In genomic region chr4:53630963-53631315, GRCm38 (mm10) we compare ENCODE assay signal across 8 mouse cellular contexts. TPM values are rescaled to one million over a fixed set of nuclear protein-coding genes. Genes with fewer than 3 reads are reported as not detected.
A peak's percentile ranks its signal among the peaks of the same experiment; 100 is the strongest.
DNase-seq lines count a peak whose midpoint lies in the region; ATAC-seq lines count a peak whose summit lies in the region.

No protein-coding gene starts in this region.

- peaks cover 9% of the 10 kb centered on the region for H3K4me1 ChIP-seq in erythroblast, embryonic 14.5 days (ENCODE audit: control insufficient read depth)
- H3K4me1 ChIP-seq in neural tube, embryonic 11.5 days (ENCODE audit: control insufficient read depth, insufficient read depth, low read length): peaks cover 6% of the 10 kb centered on the region; the same call in 1 of the 2 replicates
- peaks cover 9% of the 10 kb centered on the region for H3K4me1 ChIP-seq in limb, embryonic 12.5 days (replicated peaks)
- H3K4me1 ChIP-seq in stomach, embryonic 14.5 days (ENCODE audit: control insufficient read depth, insufficient read depth, low read length): no peaks in the 10 kb centered on the region

- H3K4me3 ChIP-seq in erythroblast, embryonic 14.5 days (replicated peaks): peak overlapping the region; percentile 61
- H3K4me3 ChIP-seq in neural tube, embryonic 11.5 days (ENCODE audit: low read depth, low read length): peak overlapping the region; percentile 84
- peak overlapping the region; percentile 85 for H3K4me3 ChIP-seq in limb, embryonic 12.5 days (replicated peaks)
- H3K4me3 ChIP-seq in stomach, embryonic 14.5 days (ENCODE audit: low read depth, low read length): peak overlapping the region; percentile 83

- no peak for DNase-seq in neural tube, embryonic 11.5 days (ENCODE audit: low spot score)
- DNase-seq in neural tube, embryonic 10.5 days (ENCODE audit: extremely low spot score, low spot score): no peak
- DNase-seq in left cerebral cortex, postnatal 4 days: no peak
- DNase-seq in cerebellum, postnatal 25 days: no peak

- WGBS in neural tube, embryonic 11.5 days: 7% methylated on average over 12 of the region's 12 CpGs
- WGBS in limb, embryonic 12.5 days: 7% methylated on average over 12 of the region's 12 CpGs
- 6% methylated on average over 12 of the region's 12 CpGs for WGBS in stomach, embryonic 14.5 days

- no peaks in the 10 kb centered on the region for H3K36me3 ChIP-seq in erythroblast, embryonic 14.5 days (ENCODE audit: control insufficient read depth)
- H3K36me3 ChIP-seq in neural tube, embryonic 11.5 days (ENCODE audit: control insufficient read depth, insufficient read depth, low read length): no peaks in the 10 kb centered on the region
- H3K36me3 ChIP-seq in limb, embryonic 12.5 days: no peaks in the 10 kb centered on the region
- no peaks in the 10 kb centered on the region for H3K36me3 ChIP-seq in stomach, embryonic 14.5 days (ENCODE audit: control insufficient read depth, insufficient read depth, low read length)

- H3K27me3 ChIP-seq in erythroblast, embryonic 14.5 days (ENCODE audit: control insufficient read depth): peaks cover 34% of the 10 kb centered on the region
- no peaks in the 10 kb centered on the region for H3K27me3 ChIP-seq in neural tube, embryonic 11.5 days (ENCODE audit: control insufficient read depth, insufficient read depth, low read length)
- H3K27me3 ChIP-seq in limb, embryonic 12.5 days: no peaks in the 10 kb centered on the region
- H3K27me3 ChIP-seq in stomach, embryonic 14.5 days (ENCODE audit: control insufficient read depth, insufficient read depth, low read length): no peaks in the 10 kb centered on the region

- H3K9ac ChIP-seq in neural tube, embryonic 11.5 days (ENCODE audit: low read length): peak overlapping the region; percentile 95
- peak overlapping the region; percentile 88 for H3K9ac ChIP-seq in limb, embryonic 12.5 days (replicated peaks)
- H3K9ac ChIP-seq in stomach, embryonic 14.5 days (replicated peaks; ENCODE audit: low read depth, low read length): peak overlapping the region; percentile 72

- intact Hi-C loops in left cerebral cortex, postnatal 4 days (cut with DNase I): no loop called here

- no peaks in the 10 kb centered on the region for H3K9me3 ChIP-seq in erythroblast, embryonic 14.5 days (ENCODE audit: control insufficient read depth, low read length)
- H3K9me3 ChIP-seq in neural tube, embryonic 11.5 days (ENCODE audit: control insufficient read depth, low read length): no peaks in the 10 kb centered on the region
- H3K9me3 ChIP-seq in limb, embryonic 12.5 days: no peaks in the 10 kb centered on the region
- H3K9me3 ChIP-seq in stomach, embryonic 14.5 days (ENCODE audit: control insufficient read depth, low read depth, low read length): no peaks in the 10 kb centered on the region

- H3K4me2 ChIP-seq in neural tube, embryonic 11.5 days (ENCODE audit: low read depth): peak overlapping the region; percentile 70
- H3K4me2 ChIP-seq in limb, embryonic 12.5 days: peak overlapping the region; percentile 65
- H3K4me2 ChIP-seq in stomach, embryonic 14.5 days (replicated peaks; ENCODE audit: low read depth, low read length): peak overlapping the region; percentile 70

- peak overlapping the region; percentile 88; the same call in 1 of the 2 replicates for H3K27ac ChIP-seq in neural tube, embryonic 11.5 days (ENCODE audit: low read depth, low read length)
- H3K27ac ChIP-seq in limb, embryonic 12.5 days: peak overlapping the region; percentile 70
- peak overlapping the region; percentile 63; the same call in 1 of the 2 replicates for H3K27ac ChIP-seq in stomach, embryonic 14.5 days (ENCODE audit: low read length)

- ATAC-seq in erythroblast, adult 5-6 weeks (replicated peaks; ENCODE audit: low FRiP score, poor library complexity, severe bottlenecking): no peak
- ATAC-seq in neural tube, embryonic 11.5 days (ENCODE audit: insufficient read depth, low FRiP score, low TSS enrichment): peak; percentile 46
- no peak; the same call in 1 of the 2 replicates for ATAC-seq in limb, embryonic 12.5 days (ENCODE audit: insufficient number of reproducible peaks, insufficient read depth, low FRiP score, low TSS enrichment, low read depth)
- ATAC-seq in stomach, embryonic 14.5 days (ENCODE audit: insufficient number of reproducible peaks, insufficient read depth, low FRiP score, low read depth): no peak

RNA-seq across cellular contexts. Expression of gene Fsd1l, which starts 0.3 kb away (rescaled TPM):
- polyA plus RNA-seq in erythroblast, embryonic 14.5 days (2012): not detected in 2 replicates
- 4.0 and 11.1 TPM in 2 replicates for total RNA-seq in erythroblast, adult 5-6 weeks (2015; ENCODE audit: low replicate concordance)
- 3.6 and 6.2 TPM in 2 replicates for total RNA-seq in erythroblast, adult 5-6 weeks (2017; ENCODE audit: low replicate concordance)
- 17.6 and 19.4 TPM in 2 replicates for polyA plus RNA-seq in neural tube, embryonic 11.5 days (2014; fragmentation: Nextera tagmentation; extraction: Ambion mirVana)
- polyA plus RNA-seq in limb, embryonic 12.5 days (2016; fragmentation: Nextera tagmentation; extraction: Ambion mirVana): 14.0 and 15.2 TPM in 2 replicates
- polyA plus RNA-seq in stomach, embryonic 14.5 days (2014; fragmentation: Nextera tagmentation; extraction: Ambion mirVana): 11.1 and 11.4 TPM in 2 replicates
- 10 to 100 TPM; 71.5 to 80.9 TPM for total RNA-seq in left cerebral cortex, postnatal 4 days (2021)

Comparison
In these comparisons a context has a peak if more than half of its experiments do, and no peak if none do; other contexts are left out.
1. RNA of gene Fsd1l, which starts 0.3 kb away (polyA plus RNA-seq): 17.6 to 19.4 TPM in neural tube, embryonic 11.5 days, 14.0 to 15.2 TPM in limb, embryonic 12.5 days and 11.1 to 11.4 TPM in stomach, embryonic 14.5 days; not detected in erythroblast, embryonic 14.5 days; every median in the first group is over 10 times any median in the second.
2. Peak in every context shown above with its lines, with median percentiles within 50 percentile points of each other: H3K4me3 ChIP-seq, H3K27ac ChIP-seq, H3K4me2 ChIP-seq and H3K9ac ChIP-seq.